Mouse (Mus musculus): Measurements from ENCODE around the gene Cda. TPM values are rescaled to one million over a fixed set of nuclear protein-coding genes. Genes with fewer than 3 reads are reported as not detected.

Cda gene
- polyA plus RNA-seq, 1 experiment, result not detected

DNA sequence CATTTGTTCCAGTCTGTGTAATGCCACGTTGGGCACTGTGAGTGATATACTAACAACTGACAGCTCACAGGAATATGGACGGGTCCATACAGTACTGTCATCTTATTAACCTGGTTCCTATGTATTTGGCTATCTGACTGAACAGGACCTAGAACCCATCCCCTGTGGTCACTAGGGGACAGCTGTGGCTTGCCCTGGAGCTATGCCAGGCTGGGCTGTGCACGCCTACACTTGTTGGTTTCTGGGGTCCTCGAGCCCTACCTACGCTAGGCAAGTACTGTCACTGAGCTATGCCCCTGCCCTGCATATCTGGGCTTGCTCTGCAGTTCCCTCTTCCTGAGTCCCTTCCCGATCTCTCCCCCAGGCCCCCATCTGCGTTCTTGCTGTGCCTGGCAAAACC, 46.3 kb downstream of the Cda start:
- Histone ChIP-seq H3K4me3 (ENCODE audit: insufficient read depth, low read depth, low read length) (no peak overlapping the region), H3K27ac (ENCODE audit: insufficient read depth, low read depth, low read length) (no peak overlapping the region), H3K4me1 (ENCODE audit: control insufficient read depth, insufficient read depth, low read length) (peaks cover 30% of the 10 kb centered on the region)
- no peak for TF ChIP-seq CTCF (IDR thresholded peaks at IDR 0.05; ENCODE audit: insufficient read depth, low read depth, low read length)
- 68% methylated on average over 7 of the region's 7 CpGs for WGBS

DNA sequence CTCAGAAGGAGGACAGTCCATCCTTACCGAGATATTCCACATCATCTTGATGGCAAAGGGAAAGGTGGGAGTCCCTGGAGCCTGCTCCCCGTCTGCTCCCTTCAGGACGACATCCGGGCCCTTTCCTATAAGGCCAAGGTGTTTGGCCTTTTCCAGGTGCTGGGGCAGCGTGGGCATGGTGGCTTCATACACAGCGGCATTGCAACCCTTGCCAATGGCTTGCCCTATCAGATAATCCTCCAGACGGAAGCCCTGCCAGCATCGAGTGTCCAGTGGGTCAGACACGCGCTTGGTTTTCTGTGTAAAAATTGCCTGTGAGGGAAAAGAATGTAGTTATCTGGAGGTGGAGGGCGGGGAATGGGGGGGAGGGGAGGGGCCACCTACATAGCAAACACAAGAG, 47.1 kb downstream of the Cda start:
- peaks cover 31% of the 10 kb centered on the region for H3K4me1 ChIP-seq (ENCODE audit: control insufficient read depth, insufficient read depth, low read length)
- no peak overlapping the region for H3K4me3 ChIP-seq (ENCODE audit: insufficient read depth, low read depth, low read length)
- 78% methylated on average over 11 of the region's 11 CpGs for WGBS
- H3K27ac ChIP-seq (ENCODE audit: insufficient read depth, low read depth, low read length), result no peak overlapping the region
- TF ChIP-seq POLR2A (IDR thresholded peaks at IDR 0.05; ENCODE audit: insufficient read depth, low read depth, low read length) (no peak), CTCF (IDR thresholded peaks at IDR 0.05; ENCODE audit: insufficient read depth, low read depth, low read length) (no peak)

DNA sequence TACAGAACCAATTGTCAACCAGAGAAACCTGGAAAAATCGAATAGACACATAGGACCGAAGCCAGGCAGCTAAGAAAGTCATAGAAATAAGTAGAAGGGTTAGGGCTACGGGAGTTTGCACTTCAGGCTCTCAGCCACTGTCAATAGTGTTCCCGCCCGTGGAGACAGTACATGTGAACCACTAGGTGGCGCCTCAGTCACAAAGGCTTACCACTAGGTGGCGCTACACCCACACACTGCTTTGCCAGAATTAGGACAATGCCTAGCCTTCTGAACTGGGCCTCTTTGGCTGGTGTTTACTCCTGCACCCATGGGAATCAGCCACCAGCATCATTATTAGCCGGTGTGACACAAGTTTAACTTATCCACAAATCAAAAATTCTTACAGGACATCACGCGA, 48.3 kb downstream of the Cda start:
- no peak overlapping the region for H3K27ac ChIP-seq (ENCODE audit: insufficient read depth, low read depth, low read length)
- peaks cover 29% of the 10 kb centered on the region for H3K4me1 ChIP-seq (ENCODE audit: control insufficient read depth, insufficient read depth, low read length)
- peak; percentile 90 for TF ChIP-seq CTCF (IDR thresholded peaks at IDR 0.05; ENCODE audit: insufficient read depth, low read depth, low read length)
- no peak for TF ChIP-seq POLR2A (IDR thresholded peaks at IDR 0.05; ENCODE audit: insufficient read depth, low read depth, low read length)
- no peak overlapping the region for H3K4me3 ChIP-seq (ENCODE audit: insufficient read depth, low read depth, low read length)
- 25% methylated on average over 10 of the region's 10 CpGs for WGBS

DNA sequence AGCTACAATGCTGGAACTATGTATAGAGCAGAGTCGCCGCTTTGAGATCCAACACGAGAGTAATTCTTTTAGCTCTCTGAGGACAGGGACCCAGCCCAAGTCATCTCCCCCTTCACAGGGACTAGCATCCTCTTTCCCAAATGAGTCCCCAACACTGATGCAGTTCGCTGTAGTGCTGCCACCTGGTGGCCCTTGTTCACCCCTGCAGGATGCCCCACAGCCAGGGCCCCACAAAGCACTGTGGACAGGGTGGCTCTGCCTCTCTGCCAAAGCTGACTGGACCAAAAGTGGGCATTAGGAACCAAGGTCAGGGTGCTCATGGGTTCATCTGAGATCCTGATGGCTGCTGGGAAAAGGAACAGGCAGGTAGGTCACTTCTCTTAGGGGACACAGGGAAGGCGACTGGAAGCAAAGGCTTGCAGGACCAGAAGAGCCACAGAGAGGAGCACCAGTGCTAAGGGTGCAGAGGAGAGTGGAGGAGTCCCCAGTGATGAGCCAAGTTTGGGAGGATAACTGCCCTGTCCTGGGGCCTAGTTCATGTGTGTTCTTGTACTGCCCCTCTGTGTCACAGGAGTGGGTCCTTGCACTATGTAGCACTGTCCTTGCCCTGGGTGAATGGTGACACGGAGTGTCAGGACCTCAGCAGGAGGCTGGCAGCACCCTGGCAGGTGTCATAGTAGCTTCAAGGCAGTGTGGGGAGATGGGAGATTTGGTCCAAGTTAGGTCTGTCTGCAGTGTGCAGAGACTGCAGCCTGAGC, 49.1 kb downstream of the Cda start:
- Histone ChIP-seq H3K27ac (ENCODE audit: insufficient read depth, low read depth, low read length) (no peak overlapping the region), H3K4me1 (ENCODE audit: control insufficient read depth, insufficient read depth, low read length) (peaks cover 26% of the 10 kb centered on the region), H3K4me3 (ENCODE audit: insufficient read depth, low read depth, low read length) (no peak overlapping the region)
- peak; percentile 85; the same call in 1 of the 2 replicates for TF ChIP-seq CTCF (IDR thresholded peaks at IDR 0.05; ENCODE audit: insufficient read depth, low read depth, low read length)
- no peak for TF ChIP-seq POLR2A (IDR thresholded peaks at IDR 0.05; ENCODE audit: insufficient read depth, low read depth, low read length)
- 54% methylated on average over 6 of the region's 6 CpGs for WGBS

DNA sequence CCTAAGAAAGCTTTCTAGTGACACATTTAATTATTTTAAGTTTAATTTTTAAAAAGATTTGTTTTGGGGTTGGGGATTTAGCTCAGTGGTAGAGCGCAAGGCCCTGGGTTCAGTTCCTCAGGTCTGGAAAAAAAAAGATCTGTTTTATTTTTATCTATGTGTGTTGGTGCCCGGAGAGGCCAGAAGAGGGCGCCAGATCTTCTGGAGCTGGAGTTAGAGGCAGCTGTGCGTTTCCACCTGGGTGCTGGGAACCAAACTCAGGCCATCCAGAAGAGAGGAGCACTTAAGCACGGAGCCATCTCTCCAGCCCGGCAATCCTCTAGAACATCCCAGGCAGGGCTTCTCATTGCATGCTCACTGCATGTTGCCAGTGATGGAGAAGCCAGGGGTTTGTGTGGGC, 51.4 kb downstream of the Cda start:
- H3K4me1 ChIP-seq (ENCODE audit: control insufficient read depth, insufficient read depth, low read length), result peaks cover 17% of the 10 kb centered on the region; the same call in 1 of the 2 replicates
- no peak overlapping the region for H3K27ac ChIP-seq (ENCODE audit: insufficient read depth, low read depth, low read length)
- 86% methylated on average over 6 of the region's 6 CpGs for WGBS
- H3K4me3 ChIP-seq (ENCODE audit: insufficient read depth, low read depth, low read length), result no peak overlapping the region
- TF ChIP-seq CTCF (IDR thresholded peaks at IDR 0.05; ENCODE audit: insufficient read depth, low read depth, low read length), result 0 out of 2 replicates have a peak, but pooled peaks have one; percentile 24
- TF ChIP-seq POLR2A (IDR thresholded peaks at IDR 0.05; ENCODE audit: insufficient read depth, low read depth, low read length), result no peak

DNA sequence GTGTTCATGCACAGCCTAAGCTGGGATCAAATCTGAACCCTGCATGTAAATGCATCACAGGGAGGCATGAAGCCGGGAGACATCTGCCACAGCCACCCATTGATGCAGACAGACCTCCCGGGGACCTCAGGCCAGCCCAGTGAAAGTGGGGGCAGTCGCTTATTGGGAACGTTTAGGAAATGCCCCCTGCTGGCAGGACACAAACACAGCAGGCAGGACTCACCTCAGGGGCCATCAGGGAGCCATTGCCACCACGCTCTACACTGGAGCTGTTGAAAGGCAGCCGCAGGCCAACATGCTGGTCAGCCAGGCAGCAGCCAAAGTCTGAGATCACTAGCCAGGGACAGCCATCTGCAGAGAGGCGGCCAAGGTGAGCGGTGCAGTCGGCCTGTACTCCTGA, 52.0 kb downstream of the Cda start:
- WGBS, result 68% methylated on average over 9 of the region's 9 CpGs
- peaks cover 17% of the 10 kb centered on the region; the same call in 1 of the 2 replicates for H3K4me1 ChIP-seq (ENCODE audit: control insufficient read depth, insufficient read depth, low read length)
- TF ChIP-seq CTCF (IDR thresholded peaks at IDR 0.05; ENCODE audit: insufficient read depth, low read depth, low read length), result 0 out of 2 replicates have a peak, but pooled peaks have one; percentile 41
- TF ChIP-seq POLR2A (IDR thresholded peaks at IDR 0.05; ENCODE audit: insufficient read depth, low read depth, low read length), result no peak

DNA sequence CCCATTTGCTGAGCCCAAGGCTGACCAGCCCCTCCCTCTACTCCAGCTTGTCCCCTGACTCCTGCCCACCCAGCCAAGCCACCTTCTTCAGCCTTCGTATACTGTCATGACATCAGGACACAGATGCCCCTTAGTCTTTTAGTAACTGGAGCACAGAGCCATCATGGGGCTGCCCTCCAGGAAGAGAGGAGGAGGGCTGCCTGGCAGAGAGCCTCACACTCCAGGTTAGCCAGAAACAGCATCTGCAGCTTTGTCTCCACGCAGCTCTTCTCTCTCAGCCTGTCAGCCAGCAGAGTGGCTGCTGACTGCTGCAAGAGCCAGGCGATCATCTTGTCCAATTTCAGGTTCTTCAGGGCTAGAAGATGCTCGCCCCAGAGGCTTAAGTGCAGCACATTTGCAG, 54.0 kb downstream of the Cda start:
- H3K27ac ChIP-seq (ENCODE audit: insufficient read depth, low read depth, low read length), result no peak overlapping the region
- TF ChIP-seq POLR2A (IDR thresholded peaks at IDR 0.05; ENCODE audit: insufficient read depth, low read depth, low read length), result no peak
- no peak for TF ChIP-seq CTCF (IDR thresholded peaks at IDR 0.05; ENCODE audit: insufficient read depth, low read depth, low read length)
- H3K4me1 ChIP-seq (ENCODE audit: control insufficient read depth, insufficient read depth, low read length), result 0 out of 2 replicates have a peak, but pooled peaks cover 9% of the 10 kb centered on the region
- WGBS, result 75% methylated on average over 4 of the region's 4 CpGs
- no peak overlapping the region for H3K4me3 ChIP-seq (ENCODE audit: insufficient read depth, low read depth, low read length)

More for the DNA sequence above, 52.0 kb downstream of the Cda start:
- no peak overlapping the region for H3K4me3 ChIP-seq (ENCODE audit: insufficient read depth, low read depth, low read length)
- H3K27ac ChIP-seq (ENCODE audit: insufficient read depth, low read depth, low read length), result no peak overlapping the region

DNA sequence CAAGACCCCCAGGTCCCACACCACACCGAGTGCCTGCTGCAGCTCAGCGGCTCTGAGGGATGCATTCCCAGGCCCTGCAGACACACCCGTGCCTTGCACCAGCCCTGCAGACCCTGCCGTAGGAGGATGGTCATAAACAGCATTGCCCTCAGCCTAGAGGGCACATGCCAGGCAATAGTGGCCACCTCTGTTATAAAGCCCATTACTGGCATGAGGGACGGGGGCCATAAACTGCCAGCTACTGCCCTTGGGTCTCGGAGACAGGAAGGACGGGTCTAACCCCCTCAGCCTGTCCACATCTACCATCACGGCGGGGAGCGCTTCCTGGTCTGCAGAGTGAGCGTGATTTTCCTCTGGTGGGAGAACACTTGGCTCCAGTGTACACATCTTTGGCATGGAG, 54.8 kb downstream of the Cda start:
- TF ChIP-seq POLR2A (IDR thresholded peaks at IDR 0.05; ENCODE audit: insufficient read depth, low read depth, low read length) (no peak), CTCF (IDR thresholded peaks at IDR 0.05; ENCODE audit: insufficient read depth, low read depth, low read length) (no peak)
- Histone ChIP-seq H3K4me3 (ENCODE audit: insufficient read depth, low read depth, low read length) (no peak overlapping the region), H3K27ac (ENCODE audit: insufficient read depth, low read depth, low read length) (no peak overlapping the region), H3K4me1 (ENCODE audit: control insufficient read depth, insufficient read depth, low read length) (0 out of 2 replicates have a peak, but pooled peaks cover 6% of the 10 kb centered on the region)
- WGBS, result 87% methylated on average over 11 of the region's 11 CpGs

DNA sequence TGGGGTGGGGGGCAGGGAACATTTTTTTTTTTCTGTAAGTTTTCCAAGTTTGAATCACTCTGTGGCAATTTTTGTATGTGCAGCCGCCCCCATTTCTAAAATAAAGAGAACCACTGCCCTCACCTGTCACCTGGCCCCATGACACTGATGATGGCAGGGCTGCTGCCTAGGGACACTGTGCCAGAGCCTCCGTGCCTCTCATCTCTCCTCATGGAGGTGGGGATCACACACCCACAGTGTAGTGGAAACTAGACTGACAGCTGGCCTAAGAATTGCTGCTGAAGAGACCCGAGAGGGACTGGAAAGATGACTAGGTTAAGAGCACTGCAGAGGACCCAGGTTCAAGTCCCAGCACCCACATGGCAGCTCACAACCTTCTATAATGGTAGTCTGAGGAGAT, 55.7 kb downstream of the Cda start:
- Histone ChIP-seq H3K4me3 (ENCODE audit: insufficient read depth, low read depth, low read length) (no peak overlapping the region), H3K4me1 (ENCODE audit: control insufficient read depth, insufficient read depth, low read length) (0 out of 2 replicates have a peak, but pooled peaks cover 3% of the 10 kb centered on the region), H3K27ac (ENCODE audit: insufficient read depth, low read depth, low read length) (no peak overlapping the region)
- 81% methylated on average over 3 of the region's 3 CpGs for WGBS
- TF ChIP-seq POLR2A (IDR thresholded peaks at IDR 0.05; ENCODE audit: insufficient read depth, low read depth, low read length) (no peak), CTCF (IDR thresholded peaks at IDR 0.05; ENCODE audit: insufficient read depth, low read depth, low read length) (no peak)

Data from olfactory bulb, adult 2 months (tissue).